Mouse (Mus musculus) liver, embryonic 14.5 days (tissue): ENCODE results near the gene Kcnq1.

Experiments used
- CTCF ChIP-seq: IDR thresholded peaks from 2 replicates; pipeline ENCODE4 v1.5.1; 2016; ENCODE audit warnings: antibody characterized with exemption, low read depth, control low read depth
- EP300 ChIP-seq: IDR thresholded peaks from 2 replicates; pipeline ENCODE4 v1.6.1; 2016; ENCODE audit warnings: antibody characterized with exemption, low read depth

GRCm38 (mm10) chr7:143408615-143409021 lies 302.5 kb downstream of the Kcnq1 start:
- TF ChIP-seq CTCF, result no peak
- TF ChIP-seq EP300, result no peak
